Mouse (Mus musculus) lung, postnatal 0 days (tissue): ENCODE measurements around the gene Pls1. TPM values are rescaled to one million over a fixed set of nuclear protein-coding genes. Genes with fewer than 3 reads are reported as not detected.

Source experiments
- ATAC-seq: fragments of 200-750 bp; cut with Nextera tagmentation; 2 replicates; pipeline ENCODE4 v1.8.0; 2017; ENCODE audit warnings: moderate library complexity
- DNase-seq: peaks from one replicate; pipeline ENCODE4 v3.0.0-alpha.2; 2016; ENCODE audit warnings: low spot score
- H3K27ac ChIP-seq: fragments of 300-500 bp; sonication (generic); 2 replicates; pipeline ENCODE4 v1.5.1; 2014; ENCODE audit warnings: antibody characterized with exemption, mild to moderate bottlenecking, low read length, mixed read lengths
- H3K27me3 ChIP-seq: fragments of 300-500 bp; sonication (generic); replicated peaks from 2 replicates; pipeline ENCODE4 v1.6.1; 2014; ENCODE audit warnings: low read length, mixed read lengths; ENCODE audit not compliant: insufficient read depth
- H3K36me3 ChIP-seq: fragments of 300-500 bp; sonication (generic); 2 replicates; pipeline ENCODE4 v1.6.1; 2014; ENCODE audit warnings: low read length, mixed read lengths; ENCODE audit not compliant: insufficient read depth
- H3K4me1 ChIP-seq: fragments of 300-500 bp; sonication (generic); 2 replicates; pipeline ENCODE4 v1.6.1; 2014; ENCODE audit warnings: antibody characterized with exemption, low read depth, low read length, mixed read lengths; ENCODE audit not compliant: insufficient read depth
- H3K4me2 ChIP-seq: fragments of 300-500 bp; sonication (generic); replicated peaks from 2 replicates; pipeline ENCODE4 v1.6.1; 2014; ENCODE audit warnings: low read depth, mild to moderate bottlenecking, low read length, moderate library complexity, mixed read lengths
- H3K4me3 ChIP-seq: fragments of 300-500 bp; sonication (generic); 2 replicates; pipeline ENCODE4 v1.5.1; 2014; ENCODE audit warnings: low read depth, low read length
- H3K9ac ChIP-seq: fragments of 300-500 bp; sonication (generic); replicated peaks from 2 replicates; pipeline ENCODE4 v1.6.1; 2014; ENCODE audit warnings: low read depth, mild to moderate bottlenecking
- H3K9me3 ChIP-seq: fragments of 300-500 bp; sonication (generic); 2 replicates; pipeline ENCODE4 v1.6.1; 2016; ENCODE audit warnings: low read length, mixed read lengths
- CTCF ChIP-seq: IDR thresholded peaks from 2 replicates; pipeline ENCODE4 v1.5.1; 2016; ENCODE audit warnings: antibody characterized with exemption, mild to moderate bottlenecking
- EP300 ChIP-seq: IDR thresholded peaks from 2 replicates; pipeline ENCODE4 v1.6.1; 2016; ENCODE audit warnings: antibody characterized with exemption, mild to moderate bottlenecking, control low read depth
- WGBS: fragments of 180-500 bp; shearing (Covaris S2); extraction: QIAGEN DNeasy Blood & Tissue Kit; methylation state at CpG from one replicate; pipeline ENCODE4 v1.1.7; 2014; 5-methylcytosine and 5-hydroxymethylcytosine counted together
- polyA plus RNA-seq: library from polyadenylated mRNA; unstranded; fragments of >200 nt; fragmentation: Nextera tagmentation; extraction: Ambion mirVana; gene quantifications from 2 replicates; pipeline ENCODE4 v1.2.1, GENCODE M21; 2015

Pls1 gene
- polyA plus RNA-seq, 1 experiment from 2014 or later: 14.2 TPM

DNA sequence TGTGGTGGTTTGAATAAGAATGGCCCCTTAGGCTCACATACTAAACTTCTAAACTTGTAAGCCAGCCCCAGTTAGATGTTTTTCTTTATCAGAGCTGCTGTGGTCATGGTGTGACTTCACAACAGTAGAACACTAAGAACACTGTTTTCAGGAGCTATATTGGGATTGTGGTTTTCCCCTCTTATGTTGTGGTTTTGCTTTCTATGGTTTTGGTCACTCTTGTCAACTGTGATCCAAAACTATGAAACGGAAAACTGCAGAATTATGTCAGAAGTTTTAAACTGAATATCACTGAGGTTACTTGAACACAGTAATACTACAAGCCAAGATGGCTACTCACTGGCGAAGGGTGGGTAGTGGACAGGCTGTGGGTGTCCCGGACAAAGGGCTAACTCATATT, 12.4 kb downstream of the Pls1 start:
- H3K27me3 ChIP-seq: no peaks in the 10 kb centered on the region
- H3K4me1 ChIP-seq: no peaks in the 10 kb centered on the region
- H3K9ac ChIP-seq: no peak overlapping the region
- H3K4me2 ChIP-seq: no peak overlapping the region
- DNase-seq (no peak), ATAC-seq (no peak)
- H3K9me3 ChIP-seq: no peaks in the 10 kb centered on the region
- H3K4me3 ChIP-seq: no peak overlapping the region
- no peak for TF ChIP-seq EP300
- no peak for TF ChIP-seq CTCF
- no peak overlapping the region for H3K27ac ChIP-seq
- WGBS: 87% methylated on average over 3 of the region's 3 CpGs
- no peaks in the 10 kb centered on the region for H3K36me3 ChIP-seq

DNA sequence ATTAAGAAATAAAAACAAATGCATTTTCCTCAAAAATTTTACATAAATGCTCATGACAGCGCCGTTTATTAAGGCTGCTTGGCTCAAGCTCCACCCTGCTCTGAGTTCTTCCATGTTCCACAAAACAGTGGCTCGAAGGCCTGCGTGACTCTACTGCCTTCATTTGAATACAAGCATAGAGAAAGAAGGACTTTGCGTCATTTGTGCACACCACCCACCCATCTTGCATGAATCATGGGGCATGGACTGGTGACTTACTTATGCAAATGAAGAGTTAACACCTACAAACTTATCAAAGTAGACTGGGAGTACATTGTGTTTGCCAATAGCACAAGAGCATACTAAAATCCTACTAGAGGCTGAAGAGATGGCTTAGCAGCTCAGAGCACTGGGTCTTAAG, 17.5 kb downstream of the Pls1 start:
- DNase-seq (no peak), ATAC-seq (no peak)
- no peaks in the 10 kb centered on the region for H3K9me3 ChIP-seq
- no peaks in the 10 kb centered on the region for H3K27me3 ChIP-seq
- no peak overlapping the region for H3K9ac ChIP-seq
- no peak overlapping the region for H3K4me2 ChIP-seq
- H3K4me3 ChIP-seq: no peak overlapping the region
- H3K27ac ChIP-seq: no peak overlapping the region
- 94% methylated on average over 5 of the region's 5 CpGs for WGBS
- no peaks in the 10 kb centered on the region for H3K36me3 ChIP-seq
- TF ChIP-seq CTCF: no peak
- TF ChIP-seq EP300: no peak
- no peaks in the 10 kb centered on the region for H3K4me1 ChIP-seq

DNA sequence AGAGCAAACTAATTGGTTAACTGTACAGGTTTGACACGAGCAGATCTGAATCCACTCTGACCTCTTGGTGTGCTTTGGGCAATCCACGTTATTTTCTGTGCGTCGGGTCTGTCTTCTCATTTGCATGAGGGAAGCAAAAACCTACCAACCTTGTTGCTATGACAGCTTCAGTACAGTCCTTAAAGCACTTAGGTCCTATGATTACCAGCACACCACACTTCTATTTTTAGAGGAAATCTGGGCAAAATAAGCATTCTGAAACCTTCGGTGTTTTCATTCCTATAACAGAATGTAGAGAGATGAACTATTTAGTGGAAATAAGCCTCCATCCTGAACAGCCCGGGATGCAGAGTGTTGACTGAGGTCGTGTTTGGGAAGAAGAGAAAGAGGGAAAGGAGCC, 22.6 kb downstream of the Pls1 start:
- Histone ChIP-seq H3K27ac (no peak overlapping the region), H3K27me3 (no peaks in the 10 kb centered on the region), H3K36me3 (no peaks in the 10 kb centered on the region), H3K4me2 (no peak overlapping the region), H3K9ac (no peak overlapping the region), H3K9me3 (no peaks in the 10 kb centered on the region), H3K4me3 (no peak overlapping the region), H3K4me1 (no peaks in the 10 kb centered on the region)
- DNase-seq: no peak
- TF ChIP-seq EP300: no peak
- TF ChIP-seq CTCF: no peak
- 73% methylated on average over 7 of the region's 7 CpGs for WGBS
- no peak for ATAC-seq

DNA sequence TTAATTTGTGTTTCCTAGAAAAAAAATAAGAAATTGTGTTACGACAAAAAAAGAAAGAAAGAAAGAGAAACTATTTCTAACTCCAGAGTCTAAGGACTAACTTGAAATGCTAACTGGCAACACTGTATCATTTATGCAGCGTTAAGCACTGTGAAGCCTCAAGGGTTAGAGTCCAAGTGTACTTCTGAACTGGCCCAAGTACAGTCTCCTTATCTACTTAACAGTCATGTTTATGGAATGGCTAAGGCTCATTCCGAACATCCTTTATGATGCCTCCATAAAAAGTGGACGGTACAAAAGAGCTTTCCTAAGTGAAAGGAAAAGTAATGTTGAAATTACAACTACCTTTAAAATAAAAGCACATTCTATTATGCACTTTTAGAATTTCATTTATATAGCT, 29.4 kb downstream of the Pls1 start:
- Histone ChIP-seq H3K9ac (no peak overlapping the region), H3K4me3 (no peak overlapping the region), H3K9me3 (no peaks in the 10 kb centered on the region), H3K4me1 (no peaks in the 10 kb centered on the region), H3K27me3 (no peaks in the 10 kb centered on the region), H3K36me3 (no peaks in the 10 kb centered on the region), H3K4me2 (no peak overlapping the region), H3K27ac (no peak overlapping the region)
- DNase-seq (peak; percentile 12), ATAC-seq (peak; percentile 87)
- TF ChIP-seq EP300 (0 out of 2 replicates have a peak, but pooled peaks have one; percentile 25), CTCF (no peak)
- 62% methylated on average over 4 of the region's 4 CpGs for WGBS

DNA sequence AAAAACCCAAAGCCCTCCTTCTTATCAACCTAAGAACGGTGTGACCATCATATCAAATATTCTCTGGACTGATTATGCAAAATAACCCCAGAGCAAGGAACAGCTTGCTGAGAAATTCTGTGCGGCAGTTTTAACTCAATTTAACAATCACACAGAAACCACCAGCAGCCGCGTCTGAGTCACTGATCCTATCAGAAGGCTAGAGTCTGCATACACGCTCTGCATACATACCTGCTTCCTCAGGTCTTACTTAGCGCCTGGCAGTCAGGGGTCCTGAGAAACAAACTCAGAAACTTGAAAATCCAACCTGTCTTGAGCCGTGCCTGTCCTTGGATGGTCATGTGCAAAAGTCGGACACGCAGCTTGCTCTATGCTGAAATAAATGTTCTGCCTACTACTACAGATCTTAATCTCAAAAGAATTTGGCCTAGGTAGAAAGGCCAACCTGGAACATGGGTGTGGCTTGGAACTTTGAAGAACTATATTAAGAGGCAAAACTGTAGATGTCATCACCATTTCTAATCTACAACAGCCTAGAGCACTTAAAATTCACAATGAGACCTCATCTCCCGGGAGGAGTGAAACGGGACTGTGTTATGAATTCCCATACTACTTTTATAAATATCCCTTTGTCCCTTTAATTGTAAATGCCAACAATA, 30.0 kb downstream of the Pls1 start:
- ATAC-seq: peak; percentile 86

DNA sequence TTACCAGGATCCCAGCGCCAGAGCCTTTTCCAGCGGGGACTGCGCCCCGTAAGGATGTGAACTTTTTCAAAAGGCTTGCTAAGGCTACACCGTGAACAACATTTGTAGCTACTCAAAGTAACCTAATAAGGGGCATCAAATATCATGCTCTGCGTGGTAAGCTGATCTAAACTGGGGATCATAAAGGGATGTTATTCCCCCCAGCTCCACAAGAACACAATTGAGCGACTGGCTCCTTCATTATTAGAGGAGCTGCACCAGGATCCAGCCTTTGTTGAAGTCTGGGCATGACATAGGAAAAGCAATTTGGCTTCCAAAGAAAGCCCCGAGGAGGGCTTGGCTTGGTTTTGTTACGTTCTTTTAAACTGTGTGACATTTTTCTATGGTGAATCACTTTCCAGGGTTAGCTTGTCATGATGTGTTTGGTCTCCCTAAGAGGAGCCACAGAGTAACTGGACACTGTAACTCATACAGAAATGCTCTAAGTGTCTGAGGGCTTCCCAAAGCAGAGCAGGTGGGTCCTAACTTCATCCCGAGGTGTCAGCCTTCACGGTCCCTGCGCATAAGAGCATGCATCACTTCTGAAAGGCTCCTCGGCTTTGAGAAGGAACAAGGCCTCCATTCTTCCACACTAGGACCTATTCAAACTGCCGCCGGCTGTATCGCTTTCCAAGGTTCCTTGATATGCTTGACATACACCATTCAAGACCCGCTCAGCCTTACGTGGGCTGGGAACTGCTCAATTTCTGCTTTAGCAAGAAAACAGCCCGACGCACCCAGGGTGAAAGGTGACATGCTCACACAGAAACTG, 31.2 kb downstream of the Pls1 start:
- H3K9ac ChIP-seq: no peak overlapping the region
- H3K4me2 ChIP-seq: no peak overlapping the region
- no peak overlapping the region for H3K4me3 ChIP-seq
- TF ChIP-seq CTCF (no peak), EP300 (no peak)
- H3K4me1 ChIP-seq: no peaks in the 10 kb centered on the region
- no peaks in the 10 kb centered on the region for H3K36me3 ChIP-seq
- no peak overlapping the region for H3K27ac ChIP-seq
- no peaks in the 10 kb centered on the region for H3K9me3 ChIP-seq
- no peak for ATAC-seq
- no peaks in the 10 kb centered on the region for H3K27me3 ChIP-seq
- 72% methylated on average over 20 of the region's 20 CpGs for WGBS
- peak; percentile 24 for DNase-seq

More for the DNA sequence above, 30.0 kb downstream of the Pls1 start:
- no peaks in the 10 kb centered on the region for H3K4me1 ChIP-seq
- peak; percentile 45 for DNase-seq
- H3K4me2 ChIP-seq: no peak overlapping the region
- TF ChIP-seq CTCF (no peak), EP300 (no peak)
- H3K4me3 ChIP-seq: no peak overlapping the region
- H3K9ac ChIP-seq: no peak overlapping the region
- no peaks in the 10 kb centered on the region for H3K27me3 ChIP-seq
- H3K9me3 ChIP-seq: no peaks in the 10 kb centered on the region
- no peak overlapping the region for H3K27ac ChIP-seq
- H3K36me3 ChIP-seq: no peaks in the 10 kb centered on the region
- WGBS: 75% methylated on average over 11 of the region's 11 CpGs
